Mouse (Mus musculus): ENCODE measurements around the gene Rpl35.

Gene Rpl35

GRCm38 (mm10) chr2:38997386-38998374, 7.7 kb downstream of the Rpl35 start, which contains the start of gene Wdr38:
Gene Wdr38 (plus strand): TSS chr2:38997476.
- DNase-seq (ENCODE audit: low spot score in 2 of 2), result peak; percentile 83 to 86

GRCm38 (mm10) chr2:38992452-38992851, 13.0 kb downstream of the Rpl35 start:
- DNase-seq (ENCODE audit: low spot score in 2 of 2), result no peak

GRCm38 (mm10) chr2:38992004-38992403, 13.4 kb downstream of the Rpl35 start:
- no peak for DNase-seq (ENCODE audit: low spot score in 2 of 2)

- DNase-seq (ENCODE audit: low spot score in 2 of 2), result no peak
These were observed 16.5 kb downstream of the Rpl35 start for GRCm38 (mm10) chr2:38988929-38989328.

GRCm38 (mm10) chr2:38987803-38988510, 17.5 kb downstream of the Rpl35 start:
- DNase-seq (ENCODE audit: low spot score in 2 of 2), result no peak

GRCm38 (mm10) chr2:38987371-38987770, 18.1 kb downstream of the Rpl35 start:
- DNase-seq (ENCODE audit: low spot score in 2 of 2), result no peak

GRCm38 (mm10) chr2:38986580-38986979, 18.8 kb downstream of the Rpl35 start:
- DNase-seq (ENCODE audit: low spot score in 2 of 2), result no peak

- no peak for DNase-seq (ENCODE audit: low spot score in 2 of 2)
These were observed 22.0 kb downstream of the Rpl35 start for GRCm38 (mm10) chr2:38983456-38983855.

GRCm38 (mm10) chr2:38977837-38978236, 27.6 kb downstream of the Rpl35 start:
- no peak for DNase-seq (ENCODE audit: low spot score in 2 of 2)

GRCm38 (mm10) chr2:38975941-38976805, 29.3 kb downstream of the Rpl35 start:
- DNase-seq (ENCODE audit: low spot score in 2 of 2), result no peak

- DNase-seq (ENCODE audit: low spot score in 2 of 2), result no peak
These were observed 30.2 kb downstream of the Rpl35 start for GRCm38 (mm10) chr2:38975181-38975580.

GRCm38 (mm10) chr2:38974171-38974570, 31.3 kb downstream of the Rpl35 start:
- DNase-seq (ENCODE audit: low spot score in 2 of 2), result no peak

GRCm38 (mm10) chr2:38973701-38974100, 31.7 kb downstream of the Rpl35 start:
- no peak for DNase-seq (ENCODE audit: low spot score in 2 of 2)

GRCm38 (mm10) chr2:38973223-38973622, 32.2 kb downstream of the Rpl35 start:
- no peak for DNase-seq (ENCODE audit: low spot score in 2 of 2)

- no peak for DNase-seq (ENCODE audit: low spot score in 2 of 2)
These were observed 35.4 kb downstream of the Rpl35 start for GRCm38 (mm10) chr2:38970057-38970456.

GRCm38 (mm10) chr2:38969650-38970049, 35.8 kb downstream of the Rpl35 start:
- DNase-seq (ENCODE audit: low spot score in 2 of 2), result no peak

- DNase-seq (ENCODE audit: low spot score in 2 of 2), result no peak
These were observed 41.2 kb downstream of the Rpl35 start for GRCm38 (mm10) chr2:38964198-38964597.

- DNase-seq (ENCODE audit: low spot score in 2 of 2), result no peak
These were observed 47.7 kb downstream of the Rpl35 start for GRCm38 (mm10) chr2:38957671-38958223.

- DNase-seq (ENCODE audit: low spot score in 2 of 2), result no peak
These were observed 49.4 kb downstream of the Rpl35 start for GRCm38 (mm10) chr2:38956062-38956461.

GRCm38 (mm10) chr2:38953152-38953883, 52.1 kb downstream of the Rpl35 start:
- DNase-seq (ENCODE audit: low spot score in 2 of 2), result peak in 1 of 2 experiments; percentile 31
